Mouse (Mus musculus): Measurements from ENCODE around the gene Hand1.

DNA sequence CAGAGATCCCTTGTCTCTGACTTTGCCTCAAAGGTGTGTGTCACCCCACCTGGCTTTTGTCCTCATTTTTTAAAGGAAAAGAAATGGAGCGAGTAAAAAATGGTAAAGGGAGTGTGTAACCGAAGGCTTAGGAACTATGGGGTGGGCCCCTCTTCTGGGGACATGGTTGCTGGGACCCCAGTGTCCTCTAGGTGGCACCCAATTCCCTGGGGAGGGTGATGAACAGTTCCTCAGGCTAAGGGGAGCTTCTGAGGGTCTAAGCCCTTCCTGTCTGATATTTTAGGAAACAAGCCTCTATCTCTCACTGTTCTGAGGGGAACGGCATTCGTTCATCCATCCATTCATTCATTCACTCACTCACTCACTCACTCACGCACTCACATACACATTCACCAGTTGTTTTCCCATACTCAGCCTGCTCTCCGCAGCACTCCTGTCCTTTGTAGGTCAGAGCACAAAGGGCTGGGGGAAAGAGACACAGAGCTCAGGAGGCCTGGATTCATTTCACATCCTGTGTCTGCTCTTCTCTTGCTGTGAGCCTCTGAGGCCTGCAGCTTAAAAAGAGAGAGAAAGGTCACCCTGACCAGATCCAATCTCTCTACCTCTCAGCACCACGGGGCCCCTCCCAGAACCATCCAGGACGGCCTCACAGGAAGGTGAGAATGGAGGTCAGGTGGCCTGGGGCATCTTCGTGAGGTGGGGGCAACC lies 36.3 kb upstream of the Hand1 start:
- TF ChIP-seq CTCF (IDR thresholded peaks at IDR 0.05) = peak; percentile 59
- no peak for TF ChIP-seq POLR2A (IDR thresholded peaks at IDR 0.05; ENCODE audit: insufficient read depth, low read depth, low read length)
- no peak for TF ChIP-seq EP300 (IDR thresholded peaks at IDR 0.05; ENCODE audit: insufficient read depth, low read depth, low read length)
